Mouse (Mus musculus): ENCODE results near the gene Reep3. TPM values are rescaled to one million over a fixed set of nuclear protein-coding genes. Genes with fewer than 3 reads are reported as not detected.

Gene Reep3
- polyA plus RNA-seq, 1 experiment: 13.0 TPM

GRCm38 (mm10) chr10:67017315-67017714 lies 79.4 kb downstream of the Reep3 start:
- Histone ChIP-seq H3K79me2 (ENCODE audit: control insufficient read depth, insufficient read depth) (no peaks in the 10 kb centered on the region), H3K27me3 (ENCODE audit: control insufficient read depth, insufficient read depth, insufficient read length) (no peaks in the 10 kb centered on the region), H3ac (ENCODE audit: control insufficient read depth, insufficient read length) (no peak overlapping the region), H3K4me3 (no peak overlapping the region), H3K36me3 (ENCODE audit: control insufficient read depth, insufficient read depth) (peaks cover 12% of the 10 kb centered on the region), H3K4me2 (ENCODE audit: low read depth) (peak overlapping the region; percentile 76)
- TF ChIP-seq MYOG (IDR thresholded peaks at IDR 0.05; ENCODE audit: control insufficient read depth in 1 of 3, insufficient read depth in 1 of 3, insufficient read length in 2 of 3, low read depth in 2 of 3): no peak
- TF ChIP-seq USF1 (IDR thresholded peaks at IDR 0.05; ENCODE audit: low read depth): no peak
- no peak for TF ChIP-seq TCF3 (IDR thresholded peaks at IDR 0.05; ENCODE audit: insufficient read length, low read depth)
- TF ChIP-seq CEBPB (IDR thresholded peaks at IDR 0.05; ENCODE audit: insufficient read depth, poor library complexity, severe bottlenecking): no peak
- no peak for TF ChIP-seq E2F4 (IDR thresholded peaks at IDR 0.05; ENCODE audit: insufficient read depth)
- no peak for TF ChIP-seq MYOD1 (IDR thresholded peaks at IDR 0.05; ENCODE audit: control insufficient read depth in 1 of 3, insufficient read length in 2 of 3, low read depth in 2 of 3)
- no peak for TF ChIP-seq POLR2A (IDR thresholded peaks at IDR 0.05; ENCODE audit: insufficient read length, low read depth)
- TF ChIP-seq REST (IDR thresholded peaks at IDR 0.05; ENCODE audit: insufficient read depth, insufficient read length): no peak
- TF ChIP-seq TCF12 (IDR thresholded peaks at IDR 0.05; ENCODE audit: insufficient read depth, poor library complexity, severe bottlenecking): no peak
- TF ChIP-seq MAX (IDR thresholded peaks at IDR 0.05; ENCODE audit: low read depth): no peak
- TF ChIP-seq POLR2AphosphoS2 (IDR thresholded peaks at IDR 0.05; ENCODE audit: insufficient read length, low read depth): no peak
- no peak for TF ChIP-seq SRF (IDR thresholded peaks at IDR 0.05; ENCODE audit: control insufficient read depth, insufficient read length, low read depth)

DNA sequence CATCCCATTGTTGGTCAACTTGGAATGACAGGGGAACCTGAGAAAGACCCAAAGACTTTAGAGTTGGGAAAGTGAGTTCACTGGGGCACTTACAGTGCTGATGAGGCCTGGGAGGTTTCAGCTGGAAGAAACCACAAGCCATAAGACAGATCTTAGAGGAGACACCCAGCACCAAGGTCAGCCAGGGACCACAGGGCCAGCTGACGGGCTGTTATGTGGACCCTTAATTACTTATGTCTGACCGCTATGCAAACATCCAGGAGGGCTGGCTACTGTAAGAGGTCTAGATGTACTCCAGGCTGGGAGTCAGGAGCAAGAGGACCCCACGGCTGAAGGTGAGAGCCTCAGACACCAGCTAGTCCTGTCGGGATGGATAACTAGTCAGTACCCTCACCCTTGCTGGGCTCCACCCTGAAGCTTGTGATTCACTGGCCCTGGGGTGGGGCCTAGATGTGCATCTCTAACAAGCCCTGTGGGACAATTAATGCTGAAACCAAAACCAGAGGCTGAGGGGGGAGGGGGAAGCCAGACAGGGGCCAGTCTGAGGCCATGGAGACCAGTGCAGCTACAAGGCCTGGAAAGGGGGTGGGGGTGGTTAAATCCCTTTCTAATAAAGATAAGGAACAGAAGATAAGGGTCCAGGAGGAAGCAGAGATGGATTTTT lies 80.0 kb downstream of the Reep3 start:
- Histone ChIP-seq H3K4me3 (no peak overlapping the region), H3K4me2 (ENCODE audit: low read depth) (peak overlapping the region; percentile 76), H3K27me3 (ENCODE audit: control insufficient read depth, insufficient read depth, insufficient read length) (no peaks in the 10 kb centered on the region), H3K36me3 (ENCODE audit: control insufficient read depth, insufficient read depth) (peaks cover 12% of the 10 kb centered on the region), H3K79me2 (ENCODE audit: control insufficient read depth, insufficient read depth) (no peaks in the 10 kb centered on the region), H3ac (ENCODE audit: control insufficient read depth, insufficient read length) (no peak overlapping the region)
- TF ChIP-seq MYOD1 (IDR thresholded peaks at IDR 0.05; ENCODE audit: control insufficient read depth in 1 of 3, insufficient read length in 2 of 3, low read depth in 2 of 3) (peak in 2 of 3 experiments; percentile 72 to 75), MAX (IDR thresholded peaks at IDR 0.05; ENCODE audit: low read depth) (no peak), POLR2AphosphoS2 (IDR thresholded peaks at IDR 0.05; ENCODE audit: insufficient read length, low read depth) (no peak), MYOG (IDR thresholded peaks at IDR 0.05; ENCODE audit: control insufficient read depth in 1 of 3, insufficient read depth in 1 of 3, insufficient read length in 2 of 3, low read depth in 2 of 3) (peak; percentile 4 to 80 (median 51)), POLR2A (IDR thresholded peaks at IDR 0.05; ENCODE audit: insufficient read length, low read depth) (peak; percentile 29), SRF (IDR thresholded peaks at IDR 0.05; ENCODE audit: control insufficient read depth, insufficient read length, low read depth) (no peak), TCF3 (IDR thresholded peaks at IDR 0.05; ENCODE audit: insufficient read length, low read depth) (peak; percentile 32), E2F4 (IDR thresholded peaks at IDR 0.05; ENCODE audit: insufficient read depth) (no peak), TCF12 (IDR thresholded peaks at IDR 0.05; ENCODE audit: insufficient read depth, poor library complexity, severe bottlenecking) (peak; percentile 10), CEBPB (IDR thresholded peaks at IDR 0.05; ENCODE audit: insufficient read depth, poor library complexity, severe bottlenecking) (peak; percentile 7; the same call in 1 of the 2 replicates), REST (IDR thresholded peaks at IDR 0.05; ENCODE audit: insufficient read depth, insufficient read length) (no peak), USF1 (IDR thresholded peaks at IDR 0.05; ENCODE audit: low read depth) (no peak)

DNA sequence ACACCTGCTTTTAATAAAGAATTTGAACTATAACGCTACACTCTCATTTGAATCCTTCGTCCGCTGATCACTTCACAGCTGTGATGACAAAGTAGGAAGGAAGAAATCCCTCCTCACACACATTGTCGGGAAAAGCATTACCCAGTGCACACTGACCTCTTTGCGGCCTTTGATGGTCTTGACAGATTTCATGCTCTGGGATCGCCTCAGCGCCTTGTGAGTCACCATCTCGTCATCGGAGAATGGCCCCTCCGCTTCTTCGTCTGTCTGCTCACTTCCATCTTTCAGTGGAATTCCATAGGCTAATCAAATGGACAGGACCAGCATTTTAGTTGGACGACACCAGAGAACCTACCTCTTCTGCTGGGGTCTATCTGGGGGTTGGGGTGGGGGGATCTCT lies 82.0 kb downstream of the Reep3 start:
- no peak for TF ChIP-seq E2F4 (IDR thresholded peaks at IDR 0.05; ENCODE audit: insufficient read depth)
- TF ChIP-seq TCF12 (IDR thresholded peaks at IDR 0.05; ENCODE audit: insufficient read depth, poor library complexity, severe bottlenecking): peak; percentile 4

DNA sequence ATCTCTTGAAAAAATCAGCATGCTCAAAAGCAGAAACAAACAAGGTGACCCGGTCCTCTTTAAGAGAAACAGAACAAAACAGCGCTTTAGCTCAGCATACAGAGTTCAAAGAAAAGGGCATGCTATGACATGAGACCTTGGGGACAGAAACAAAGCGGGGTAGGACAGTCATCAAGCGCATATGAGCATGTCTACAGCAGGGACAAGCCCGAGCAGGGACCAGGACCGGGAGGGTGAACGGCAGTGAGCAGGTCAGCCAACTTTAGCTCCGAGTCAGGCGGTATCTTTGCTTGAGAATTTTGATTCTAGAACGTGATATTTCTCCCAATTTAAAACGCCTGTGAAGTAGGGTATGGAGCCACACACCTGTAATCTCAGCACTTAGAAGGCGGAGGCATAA lies 86.2 kb downstream of the Reep3 start:
- Histone ChIP-seq H3K36me3 (ENCODE audit: control insufficient read depth, insufficient read depth) (peaks cover 12% of the 10 kb centered on the region), H3ac (ENCODE audit: control insufficient read depth, insufficient read length) (no peak overlapping the region), H3K4me2 (ENCODE audit: low read depth) (no peak overlapping the region), H3K4me3 (no peak overlapping the region), H3K27me3 (ENCODE audit: control insufficient read depth, insufficient read depth, insufficient read length) (no peaks in the 10 kb centered on the region), H3K79me2 (ENCODE audit: control insufficient read depth, insufficient read depth) (no peaks in the 10 kb centered on the region)
- no peak for TF ChIP-seq USF1 (IDR thresholded peaks at IDR 0.05; ENCODE audit: low read depth)
- no peak for TF ChIP-seq E2F4 (IDR thresholded peaks at IDR 0.05; ENCODE audit: insufficient read depth)
- no peak for TF ChIP-seq MAX (IDR thresholded peaks at IDR 0.05; ENCODE audit: low read depth)
- no peak for TF ChIP-seq CEBPB (IDR thresholded peaks at IDR 0.05; ENCODE audit: insufficient read depth, poor library complexity, severe bottlenecking)
- no peak for TF ChIP-seq MYOD1 (IDR thresholded peaks at IDR 0.05; ENCODE audit: control insufficient read depth in 1 of 3, insufficient read length in 2 of 3, low read depth in 2 of 3)
- no peak for TF ChIP-seq REST (IDR thresholded peaks at IDR 0.05; ENCODE audit: insufficient read depth, insufficient read length)
- TF ChIP-seq SRF (IDR thresholded peaks at IDR 0.05; ENCODE audit: control insufficient read depth, insufficient read length, low read depth): no peak
- TF ChIP-seq TCF12 (IDR thresholded peaks at IDR 0.05; ENCODE audit: insufficient read depth, poor library complexity, severe bottlenecking): no peak
- TF ChIP-seq POLR2AphosphoS2 (IDR thresholded peaks at IDR 0.05; ENCODE audit: insufficient read length, low read depth): no peak
- TF ChIP-seq TCF3 (IDR thresholded peaks at IDR 0.05; ENCODE audit: insufficient read length, low read depth): no peak
- TF ChIP-seq POLR2A (IDR thresholded peaks at IDR 0.05; ENCODE audit: insufficient read length, low read depth): no peak
- TF ChIP-seq MYOG (IDR thresholded peaks at IDR 0.05; ENCODE audit: control insufficient read depth in 1 of 3, insufficient read depth in 1 of 3, insufficient read length in 2 of 3, low read depth in 2 of 3): no peak

More for the DNA sequence above, 82.0 kb downstream of the Reep3 start:
- Histone ChIP-seq H3K4me2 (ENCODE audit: low read depth) (peak overlapping the region; percentile 45), H3K27me3 (ENCODE audit: control insufficient read depth, insufficient read depth, insufficient read length) (no peaks in the 10 kb centered on the region), H3K4me3 (no peak overlapping the region), H3K79me2 (ENCODE audit: control insufficient read depth, insufficient read depth) (no peaks in the 10 kb centered on the region), H3ac (ENCODE audit: control insufficient read depth, insufficient read length) (no peak overlapping the region), H3K36me3 (ENCODE audit: control insufficient read depth, insufficient read depth) (peaks cover 12% of the 10 kb centered on the region)

Data from myocyte (in vitro differentiated cells).